Mouse (Mus musculus) MEL (cell line): ENCODE data around the gene Aff1. TPM values are rescaled to one million over a fixed set of nuclear protein-coding genes. Genes with fewer than 3 reads are reported as not detected.

Experiments used
- DNase-seq: peaks from one replicate; pipeline ENCODE4 v3.0.0; 2011; ENCODE audit warnings: low read depth, low spot score
- H3K27ac ChIP-seq: 2 replicates; pipeline ENCODE4 v1.5.1; 2012; ENCODE audit warnings: low read depth, mild to moderate bottlenecking, control low read depth, low read length, moderate library complexity; ENCODE audit not compliant: control insufficient read depth
- H3K27me3 ChIP-seq, 2 experiments: fragments of 150-350 bp in 1 of 2; sonication (generic) in 1 of 2; 2 replicates each; pipeline ENCODE4 v1.6.1; 2012; ENCODE audit warnings: low read length in 2 of 2, mild to moderate bottlenecking in 2 of 2, improper control_type of control experiment in 1 of 2, moderate library complexity in 1 of 2; ENCODE audit not compliant: insufficient read depth in 2 of 2, control insufficient read depth in 1 of 2
- H3K36me3 ChIP-seq, 2 experiments: 2 replicates each; pipeline ENCODE4 v1.6.1; 2012 to 2014; ENCODE audit warnings: low read length in 2 of 2, improper control_type of control experiment in 1 of 2, inconsistent platforms in 1 of 2, mild to moderate bottlenecking in 1 of 2; ENCODE audit not compliant: insufficient read depth in 2 of 2, control insufficient read depth in 1 of 2
- H3K4me1 ChIP-seq, 2 experiments: fragments of 150-350 bp in 1 of 2; sonication (generic) in 1 of 2; 2 replicates each; pipeline ENCODE4 v1.6.1; 2012; ENCODE audit warnings: low read length in 2 of 2, improper control_type of control experiment in 1 of 2, mild to moderate bottlenecking in 1 of 2; ENCODE audit not compliant: insufficient read depth in 2 of 2, control insufficient read depth in 1 of 2
- H3K4me3 ChIP-seq, 2 experiments: fragments of 150-350 bp in 1 of 2; sonication (generic) in 1 of 2; 2 replicates each; pipeline ENCODE4 v1.5.1; 2012; ENCODE audit warnings: low read depth in 2 of 2, low read length in 2 of 2, mild to moderate bottlenecking in 2 of 2, moderate library complexity in 2 of 2, control low read depth in 1 of 2, improper control_type of control experiment in 1 of 2; ENCODE audit not compliant: control insufficient read depth in 1 of 2, insufficient read depth in 1 of 2
- H3K79me2 ChIP-seq: 2 replicates; pipeline ENCODE4 v1.6.1; 2012; ENCODE audit warnings: mild to moderate bottlenecking, low read length, moderate library complexity; ENCODE audit not compliant: control insufficient read depth, poor library complexity, insufficient read depth
- H3K9ac ChIP-seq: 2 replicates; pipeline ENCODE4 v1.6.1; 2012; ENCODE audit warnings: low read depth, mild to moderate bottlenecking, control low read depth, low read length, moderate library complexity; ENCODE audit not compliant: control insufficient read depth, poor library complexity, severe bottlenecking
- H3K9me3 ChIP-seq: fragments of 150-350 bp; sonication (generic); replicated peaks from 2 replicates; pipeline ENCODE4 v1.6.1; 2012; ENCODE audit warnings: mild to moderate bottlenecking, low read length, improper control_type of control experiment, moderate library complexity; ENCODE audit not compliant: insufficient read depth
- CHD1 ChIP-seq: IDR thresholded peaks from 2 replicates; pipeline ENCODE4 v1.6.1; 2012; ENCODE audit warnings: low read depth, mild to moderate bottlenecking, inconsistent platforms, low read length, improper control_type of control experiment
- CHD2 ChIP-seq: IDR thresholded peaks from 2 replicates; pipeline ENCODE4 v1.6.1; 2011; ENCODE audit warnings: low read length, improper control_type of control experiment
- CTCF ChIP-seq, 3 experiments: IDR thresholded peaks in 2 of 3; conservative IDR thresholded peaks in 1 of 3; 2 replicates each; pipeline ENCODE4 v1.5.1; 2011 to 2012; ENCODE audit warnings: low read length in 3 of 3, low read depth in 2 of 3, mild to moderate bottlenecking in 2 of 3, improper control_type of control experiment in 1 of 3, inconsistent platforms in 1 of 3, mixed read lengths in 1 of 3, moderate library complexity in 1 of 3; ENCODE audit not compliant: control insufficient read depth in 1 of 3, insufficient read depth in 1 of 3, poor library complexity in 1 of 3, severe bottlenecking in 1 of 3
- ELF1 ChIP-seq: IDR thresholded peaks from 2 replicates; pipeline ENCODE4 v1.6.1; 2014; ENCODE audit warnings: low read depth, mild to moderate bottlenecking, inconsistent platforms, low read length, improper control_type of control experiment, moderate library complexity
- EP300 ChIP-seq, 2 experiments: IDR thresholded peaks; 2 replicates each; pipeline ENCODE4 v1.6.1; 2011; ENCODE audit warnings: improper control_type of control experiment in 2 of 2, low read length in 2 of 2, low read depth in 1 of 2, mild to moderate bottlenecking in 1 of 2
- ETS1 ChIP-seq: IDR thresholded peaks from 2 replicates; pipeline ENCODE4 v1.6.1; 2012; ENCODE audit warnings: low read depth, mild to moderate bottlenecking, inconsistent platforms, low read length, improper control_type of control experiment, moderate library complexity
- JUND ChIP-seq: IDR thresholded peaks from 2 replicates; pipeline ENCODE4 v1.6.1; 2011; ENCODE audit warnings: low read depth, mild to moderate bottlenecking, improper control_type of control experiment, low read length
- MAFK ChIP-seq: IDR thresholded peaks from 2 replicates; pipeline ENCODE4 v1.6.1; 2011; ENCODE audit warnings: low read depth, mild to moderate bottlenecking, low read length, improper control_type of control experiment, borderline replicate concordance
- MAX ChIP-seq: IDR thresholded peaks from 2 replicates; pipeline ENCODE4 v1.6.1; 2011; ENCODE audit warnings: low read length, improper control_type of control experiment
- MAZ ChIP-seq: IDR thresholded peaks from 2 replicates; pipeline ENCODE4 v1.6.1; 2012; ENCODE audit warnings: low read depth, mild to moderate bottlenecking, inconsistent platforms, low read length, improper control_type of control experiment
- MEF2A ChIP-seq: IDR thresholded peaks from 2 replicates; pipeline ENCODE4 v1.6.1; 2014; ENCODE audit warnings: low read depth, mild to moderate bottlenecking, inconsistent platforms, low read length, improper control_type of control experiment; ENCODE audit not compliant: poor library complexity, insufficient replicate concordance, severe bottlenecking; ENCODE audit errors: extremely low read depth
- MYB ChIP-seq: IDR thresholded peaks from 2 replicates; pipeline ENCODE4 v1.6.1; 2011; ENCODE audit warnings: mild to moderate bottlenecking, low read depth, low read length, improper control_type of control experiment
- MYC ChIP-seq: IDR thresholded peaks from 2 replicates; pipeline ENCODE4 v1.6.1; 2011; ENCODE audit warnings: low read depth, mild to moderate bottlenecking, low read length, improper control_type of control experiment, moderate library complexity
- NELFE ChIP-seq: IDR thresholded peaks from 2 replicates; pipeline ENCODE4 v1.6.1; 2011; ENCODE audit warnings: low read depth, low read length, improper control_type of control experiment
- NRF1 ChIP-seq: IDR thresholded peaks from 2 replicates; pipeline ENCODE4 v1.6.1; 2014; ENCODE audit warnings: low read depth, mild to moderate bottlenecking, inconsistent platforms, low read length, improper control_type of control experiment, moderate library complexity; ENCODE audit not compliant: poor library complexity, insufficient read depth, severe bottlenecking
- POLR2A ChIP-seq, 2 experiments: IDR thresholded peaks; 2 replicates each; pipeline ENCODE4 v1.6.1; 2011 to 2012; ENCODE audit warnings: low read length in 2 of 2, mild to moderate bottlenecking in 2 of 2, control low read depth in 1 of 2, improper control_type of control experiment in 1 of 2, low read depth in 1 of 2, moderate library complexity in 1 of 2; ENCODE audit not compliant: control insufficient read depth in 1 of 2, insufficient read depth in 1 of 2, poor library complexity in 1 of 2
- POLR2AphosphoS2 ChIP-seq: IDR thresholded peaks from 2 replicates; pipeline ENCODE4 v1.6.1; 2011; ENCODE audit warnings: low read length, improper control_type of control experiment
- POLR2AphosphoS5 ChIP-seq: IDR thresholded peaks from 2 replicates; pipeline ENCODE4 v1.6.1; 2012; ENCODE audit warnings: low read depth, borderline replicate concordance, mild to moderate bottlenecking, inconsistent platforms, low read length, moderate library complexity, mixed read lengths
- RAD21 ChIP-seq: IDR thresholded peaks from 2 replicates; pipeline ENCODE4 v1.6.1; 2011; ENCODE audit warnings: mild to moderate bottlenecking, low read depth, low read length, improper control_type of control experiment
- RCOR1 ChIP-seq: IDR thresholded peaks from 2 replicates; pipeline ENCODE4 v1.6.1; 2012; ENCODE audit warnings: low read depth, mild to moderate bottlenecking, inconsistent platforms, low read length, improper control_type of control experiment
- SIN3A ChIP-seq: IDR thresholded peaks from 2 replicates; pipeline ENCODE4 v1.6.1; 2012; ENCODE audit warnings: low read length, improper control_type of control experiment, inconsistent platforms
- SMC3 ChIP-seq: IDR thresholded peaks from 2 replicates; pipeline ENCODE4 v1.6.1; 2011; ENCODE audit warnings: low read depth, low read length, improper control_type of control experiment
- TAL1 ChIP-seq: IDR thresholded peaks from 2 replicates; pipeline ENCODE4 v1.6.1; 2012; ENCODE audit warnings: mild to moderate bottlenecking, inconsistent platforms, low read length, moderate library complexity, mixed read lengths
- TBP ChIP-seq: IDR thresholded peaks from 2 replicates; pipeline ENCODE4 v1.8.0; 2011; ENCODE audit warnings: low read depth, low read length, improper control_type of control experiment
- TCF12 ChIP-seq: IDR thresholded peaks from 2 replicates; pipeline ENCODE4 v1.6.1; 2014; ENCODE audit warnings: low read depth, mild to moderate bottlenecking, inconsistent platforms, low read length, improper control_type of control experiment, moderate library complexity
- UBTF ChIP-seq: IDR thresholded peaks from 2 replicates; pipeline ENCODE4 v1.6.1; 2012; ENCODE audit warnings: low read depth, mild to moderate bottlenecking, inconsistent platforms, low read length, improper control_type of control experiment, moderate library complexity, borderline replicate concordance; ENCODE audit not compliant: insufficient read depth
- USF2 ChIP-seq, 2 experiments: IDR thresholded peaks; 2 replicates each; pipeline ENCODE4 v1.6.1; 2011 to 2012; ENCODE audit warnings: improper control_type of control experiment in 2 of 2, low read length in 2 of 2, borderline replicate concordance in 1 of 2, inconsistent platforms in 1 of 2, low read depth in 1 of 2, mild to moderate bottlenecking in 1 of 2; ENCODE audit not compliant: insufficient read depth in 1 of 2
- ZC3H11A ChIP-seq: IDR thresholded peaks from 2 replicates; pipeline ENCODE4 v1.6.1; 2012; ENCODE audit warnings: low read depth, mild to moderate bottlenecking, inconsistent platforms, low read length, improper control_type of control experiment
- ZKSCAN1 ChIP-seq: IDR thresholded peaks from 2 replicates; pipeline ENCODE4 v1.6.1; 2012; ENCODE audit warnings: low read depth, mild to moderate bottlenecking, inconsistent platforms, low read length, improper control_type of control experiment, moderate library complexity
- ZNF384 ChIP-seq: IDR thresholded peaks from 2 replicates; pipeline ENCODE4 v1.6.1; 2012; ENCODE audit warnings: low read depth, mild to moderate bottlenecking, inconsistent platforms, low read length, improper control_type of control experiment
- polyA plus RNA-seq, 2 experiments: library from polyadenylated mRNA; stranded (reverse) in 1 of 2; unstranded in 1 of 2; fragments of >175 nt in 1 of 2; fragments of >200 nt in 1 of 2; gene quantifications; 2 replicates each; pipeline versions ENCODE4 v1.2.1 to v1.2.4; 2012; ENCODE audit warnings: low replicate concordance in 2 of 2, low read depth in 1 of 2; ENCODE audit not compliant: insufficient read length in 2 of 2, insufficient read depth in 1 of 2, missing spikeins in 1 of 2
- total RNA-seq: library from RNA; depleted of rRNA; stranded (reverse); fragments of 300-350 nt; gene quantifications from 2 replicates; pipeline ENCODE4 v1.2.3, GENCODE M21; 2012

Gene Aff1
- total and polyA plus RNA-seq, 3 experiments, result 5.4 to 13.4 TPM; not detected in 1

DNA sequence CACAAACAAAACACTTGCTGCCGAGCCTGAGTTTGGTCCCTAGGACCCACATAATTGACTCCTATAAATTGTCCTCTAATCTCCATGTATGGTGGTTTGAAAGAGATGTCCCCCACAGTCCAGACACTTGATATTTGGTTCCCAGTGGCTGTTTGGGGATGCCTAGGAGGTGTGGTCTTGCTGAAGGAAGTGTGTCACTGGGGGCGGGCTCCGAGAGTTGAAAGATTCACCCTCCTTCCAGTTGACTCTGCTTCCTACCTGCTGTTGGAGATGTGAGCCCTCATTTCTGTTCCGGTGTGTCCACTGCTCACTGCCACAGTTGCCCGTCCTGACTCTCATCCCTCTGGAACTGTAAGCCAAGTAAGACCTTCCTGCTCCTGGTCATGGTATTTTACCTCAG lies 13.2 kb upstream of the Aff1 start:
- Histone ChIP-seq H3K9ac (no peak overlapping the region), H3K27me3 (peaks cover 0 to 2% of the 10 kb centered on the region in 2 experiments; a peak in 1 of 4 replicates)
- TF ChIP-seq TCF12 (no peak), TBP (no peak), JUND (no peak), MAX (no peak), TAL1 (no peak), MYB (no peak), RAD21 (no peak), MAFK (no peak), CHD1 (no peak)

DNA sequence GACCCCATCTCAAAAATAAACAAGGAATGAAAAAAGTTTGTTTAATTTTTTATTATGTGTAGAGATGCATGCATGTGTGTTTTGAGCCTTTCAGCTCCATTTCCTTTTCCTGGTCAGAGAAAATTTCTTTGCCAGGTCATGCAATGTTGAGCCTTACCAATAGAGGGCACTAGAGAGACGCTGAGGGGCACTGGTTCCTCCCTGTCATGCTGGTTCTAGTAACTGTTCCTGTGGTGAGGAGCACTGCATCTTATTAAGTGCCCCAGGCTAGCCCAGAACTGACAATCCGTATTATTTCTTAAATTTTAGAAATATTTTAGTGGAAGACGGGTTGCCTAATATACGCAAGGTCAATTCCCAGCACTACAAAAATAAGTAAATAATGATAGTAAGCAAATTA lies 11.8 kb upstream of the Aff1 start:
- Histone ChIP-seq H3K27me3 (no peaks in the 10 kb centered on the region), H3K4me3 (no peak overlapping the region), H3K9ac (no peak overlapping the region), H3K36me3 (no peaks in the 10 kb centered on the region), H3K4me1 (no peaks in the 10 kb centered on the region), H3K79me2 (no peaks in the 10 kb centered on the region), H3K27ac (no peak overlapping the region), H3K9me3 (no peaks in the 10 kb centered on the region)
- DNase-seq, result peak; percentile 82
- TF ChIP-seq SIN3A, result no peak
- no peak for TF ChIP-seq RCOR1
- TF ChIP-seq ELF1, result 0 out of 2 replicates have a peak, but pooled peaks have one; percentile 6
- peak; percentile 95 for TF ChIP-seq RAD21
- 0 out of 2 replicates have a peak, but pooled peaks have one; percentile 12 for TF ChIP-seq MYC
- no peak for TF ChIP-seq CHD2
- peak; percentile 84 to 99 (median 98) for TF ChIP-seq CTCF (IDR thresholded peaks at IDR 0.05 in 2 of 3, conservative IDR thresholded peaks at IDR 0.05 in 1 of 3; ENCODE audit: control insufficient read depth in 1 of 3, insufficient read depth in 1 of 3, low read depth in 2 of 3, low read length in 3 of 3, poor library complexity in 1 of 3, severe bottlenecking in 1 of 3)
- TF ChIP-seq TAL1, result no peak
- TF ChIP-seq NRF1, result no peak
- 0 out of 2 replicates have a peak, but pooled peaks have one; percentile 60 for TF ChIP-seq JUND
- TF ChIP-seq POLR2A (IDR thresholded peaks at IDR 0.05; ENCODE audit: control insufficient read depth in 1 of 2, insufficient read depth in 1 of 2, low read depth in 1 of 2, low read length in 2 of 2, poor library complexity in 1 of 2), result no peak
- TF ChIP-seq EP300 (IDR thresholded peaks at IDR 0.05; ENCODE audit: low read depth in 1 of 2, low read length in 2 of 2), result no peak
- TF ChIP-seq TBP, result 0 out of 2 replicates have a peak, but pooled peaks have one; percentile 23
- TF ChIP-seq MEF2A, result no peak
- peak; percentile 13; the same call in 1 of the 2 replicates for TF ChIP-seq ZNF384
- TF ChIP-seq UBTF, result no peak
- TF ChIP-seq ZKSCAN1, result no peak
- TF ChIP-seq MAX, result no peak
- peak; percentile 96 for TF ChIP-seq SMC3
- TF ChIP-seq POLR2AphosphoS5, result no peak
- no peak for TF ChIP-seq MAZ
- no peak for TF ChIP-seq POLR2AphosphoS2
- TF ChIP-seq NELFE, result no peak
- no peak for TF ChIP-seq USF2 (IDR thresholded peaks at IDR 0.05; ENCODE audit: borderline replicate concordance in 1 of 2, insufficient read depth in 1 of 2, low read depth in 1 of 2, low read length in 2 of 2)
- TF ChIP-seq ZC3H11A, result peak; percentile 92
- TF ChIP-seq ETS1, result no peak

More for the DNA sequence above, 13.2 kb upstream of the Aff1 start:
- no peaks in the 10 kb centered on the region for H3K4me1 ChIP-seq
- H3K9me3 ChIP-seq, result no peaks in the 10 kb centered on the region
- H3K79me2 ChIP-seq, result no peaks in the 10 kb centered on the region
- H3K4me3 ChIP-seq, result no peak overlapping the region
- no peaks in the 10 kb centered on the region for H3K36me3 ChIP-seq
- H3K27ac ChIP-seq, result no peak overlapping the region
- no peak for DNase-seq
